Mouse (Mus musculus): ENCODE results near the gene Slc38a6.

- no peak for TF ChIP-seq MAX (IDR thresholded peaks at IDR 0.05; ENCODE audit: low read depth)
- TF ChIP-seq REST (IDR thresholded peaks at IDR 0.05; ENCODE audit: insufficient read depth, insufficient read length), result no peak
- TF ChIP-seq E2F4 (IDR thresholded peaks at IDR 0.05; ENCODE audit: insufficient read depth), result no peak
- no peak for TF ChIP-seq POLR2A (IDR thresholded peaks at IDR 0.05; ENCODE audit: insufficient read length, low read depth)
- TF ChIP-seq USF1 (IDR thresholded peaks at IDR 0.05; ENCODE audit: low read depth), result no peak
- TF ChIP-seq TCF12 (IDR thresholded peaks at IDR 0.05; ENCODE audit: insufficient read depth, poor library complexity, severe bottlenecking), result no peak
Observed at GRCm38 (mm10) chr12:73344300-73344699, 57.7 kb downstream of the Slc38a6 start.
